Mouse (Mus musculus) frontal cortex, adult 2 months (tissue): ENCODE measurements around the gene Lpin2. TPM values are rescaled to one million over a fixed set of nuclear protein-coding genes. Genes with fewer than 3 reads are reported as not detected.

Experiments
- DNase-seq, 2 experiments: peaks; one replicate each; pipeline ENCODE4 v3.0.0; 2022; ENCODE audit warnings: low spot score in 1 of 2; ENCODE audit errors: extremely low spot score in 1 of 2
- polyA plus RNA-seq: library from polyadenylated mRNA; depleted of rRNA; stranded (reverse); fragments of >200 nt; gene quantifications from 2 replicates; pipeline ENCODE4 v1.2.3, GENCODE M21; 2012

Gene Lpin2
- polyA plus RNA-seq, 1 experiment = 47.1 TPM

DNA sequence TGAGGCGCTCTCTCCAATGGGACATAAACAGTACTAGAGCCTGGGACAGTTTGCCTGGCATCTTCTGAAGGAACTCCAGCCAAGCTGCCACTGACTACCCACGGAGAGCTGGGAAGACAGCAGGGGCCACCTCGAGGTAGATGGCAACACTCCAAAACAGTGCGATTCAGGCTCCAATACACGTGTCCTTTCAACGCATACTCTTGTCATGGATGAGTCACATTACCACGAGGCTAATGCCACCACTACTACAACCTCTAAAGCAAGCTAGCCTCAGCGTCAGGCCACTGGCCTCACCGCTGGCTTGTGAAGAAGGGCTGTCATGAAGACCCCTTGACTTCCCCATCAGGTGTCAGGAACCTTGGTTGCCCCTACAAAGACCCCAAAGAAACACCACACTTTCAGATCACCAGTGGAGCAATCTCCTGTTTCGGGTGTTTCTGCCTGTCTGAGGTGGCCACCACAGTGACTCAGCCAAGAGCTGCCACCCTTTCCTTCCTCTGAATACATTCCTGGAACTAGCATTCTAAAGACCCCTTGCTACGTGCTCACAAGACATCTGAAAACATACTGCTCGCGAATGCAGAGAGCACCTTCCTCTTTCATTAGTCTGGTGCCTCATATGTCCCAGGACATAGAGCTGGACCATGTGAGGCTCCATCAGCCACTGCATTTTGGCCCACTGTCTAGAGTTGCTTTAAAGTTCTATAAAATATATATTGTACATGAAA is 74.6 kb downstream of the Lpin2 start:
- no peak for DNase-seq

DNA sequence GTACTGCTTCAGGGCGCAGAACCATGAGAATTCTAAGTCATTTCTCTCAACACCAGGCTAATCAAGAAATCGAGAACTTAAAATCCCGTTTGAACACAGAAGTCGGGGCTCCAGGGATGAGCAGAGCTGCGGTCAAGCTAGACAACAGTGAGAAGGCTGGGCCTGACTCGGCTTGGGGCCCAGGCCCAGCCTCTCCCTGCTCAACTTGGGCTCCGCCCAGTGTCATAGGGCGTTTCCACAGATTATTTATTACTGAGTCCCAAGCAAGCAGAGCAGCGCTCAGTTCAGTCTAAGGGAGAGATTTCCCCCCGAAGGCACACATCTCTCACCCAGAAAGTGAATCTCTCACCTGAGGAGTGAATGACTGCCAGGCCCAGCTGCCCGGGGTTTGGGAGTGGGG is 77.4 kb downstream of the Lpin2 start:
- no peak for DNase-seq

DNA sequence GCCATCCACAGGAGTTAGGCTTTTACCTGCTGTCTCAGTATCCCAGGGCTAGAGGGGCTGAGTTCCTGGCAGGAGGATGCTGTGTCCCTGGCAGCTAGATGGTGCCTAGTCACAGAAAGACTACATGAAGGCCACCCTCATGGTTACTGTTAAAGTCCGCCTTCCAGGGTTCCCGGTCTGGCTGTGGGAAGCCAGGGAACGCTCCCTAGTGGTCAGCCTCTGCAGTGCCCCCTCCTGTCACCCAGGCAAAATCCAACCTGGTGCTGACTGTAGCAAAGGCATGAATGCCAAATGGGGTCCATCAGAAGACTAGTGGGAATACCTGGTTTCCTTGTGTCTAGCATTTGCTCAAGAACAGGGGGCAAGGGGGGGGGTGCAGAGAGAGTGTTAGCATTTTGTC is 78.3 kb downstream of the Lpin2 start:
- DNase-seq = no peak

DNA sequence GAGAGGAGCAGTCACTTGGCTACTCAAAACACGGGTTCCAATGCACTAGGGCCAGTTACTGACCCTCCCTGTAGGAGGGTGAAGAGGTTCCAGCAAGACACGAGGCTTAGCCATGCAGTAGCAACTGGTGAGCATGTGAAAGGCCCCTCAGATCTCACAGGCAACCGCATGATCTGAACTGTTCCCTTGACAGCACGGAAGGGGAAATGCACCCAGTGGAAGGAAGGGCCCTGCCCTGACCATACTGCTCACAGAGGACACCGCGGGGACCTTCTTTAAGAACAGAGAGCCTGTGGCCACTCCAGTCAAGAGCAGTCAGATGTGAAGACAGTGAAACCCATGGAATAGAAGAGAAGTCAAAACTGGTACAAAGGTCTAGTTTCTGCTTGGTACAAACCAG is 80.8 kb downstream of the Lpin2 start:
- DNase-seq = no peak

DNA sequence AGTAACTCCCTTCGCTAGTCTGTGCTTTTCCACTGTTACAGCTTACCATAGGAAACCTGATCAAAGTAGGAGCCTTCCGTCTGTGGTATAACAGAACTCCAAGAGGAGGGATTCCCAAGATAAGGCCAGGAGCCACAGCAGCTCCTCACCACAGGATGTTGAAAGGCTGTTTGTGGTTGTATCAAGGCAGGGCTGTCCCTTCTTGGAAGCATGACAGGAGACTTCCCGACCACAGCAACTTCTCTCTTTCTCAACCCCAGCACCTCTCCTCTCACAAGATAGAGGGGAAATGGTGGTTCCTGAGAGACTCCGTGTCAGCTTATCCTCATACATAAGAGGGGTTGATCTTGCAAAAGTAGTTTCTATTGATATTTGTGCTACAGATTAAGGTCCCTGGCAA is 82.4 kb downstream of the Lpin2 start:
- DNase-seq = no peak

DNA sequence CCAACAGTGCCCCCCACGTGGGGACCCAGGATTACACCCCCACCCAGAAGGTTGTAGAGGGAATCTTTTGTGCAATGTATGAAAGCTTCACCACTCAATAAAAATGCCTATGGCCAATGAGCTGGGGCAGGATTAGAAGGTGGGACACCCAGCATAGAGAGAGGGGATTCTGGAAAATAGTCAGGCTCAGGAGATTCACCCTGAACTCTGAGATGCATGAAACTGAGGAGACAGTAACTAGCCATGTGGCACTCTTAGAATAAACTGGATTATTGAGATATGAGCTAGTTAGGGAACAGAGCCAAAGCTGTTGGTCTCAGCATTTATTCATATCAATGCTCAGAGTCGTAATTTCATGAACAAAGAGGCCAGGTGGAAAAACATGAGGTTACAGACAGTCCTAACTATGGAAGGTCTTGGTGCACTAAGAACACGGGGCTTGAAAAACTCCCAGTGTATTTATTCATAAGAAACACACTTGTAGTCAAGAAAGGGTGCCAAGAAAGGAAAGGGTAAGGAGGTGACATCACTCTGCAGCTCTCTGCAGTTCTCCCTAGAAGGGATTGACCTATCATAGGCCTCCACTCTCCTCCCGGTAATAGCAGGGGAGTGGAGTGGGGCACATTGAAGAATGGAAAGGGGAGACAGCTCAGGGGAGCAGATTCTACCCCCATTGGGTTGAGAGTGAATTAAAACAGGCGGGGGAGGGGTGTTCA is 83.1 kb downstream of the Lpin2 start:
- DNase-seq = no peak

DNA sequence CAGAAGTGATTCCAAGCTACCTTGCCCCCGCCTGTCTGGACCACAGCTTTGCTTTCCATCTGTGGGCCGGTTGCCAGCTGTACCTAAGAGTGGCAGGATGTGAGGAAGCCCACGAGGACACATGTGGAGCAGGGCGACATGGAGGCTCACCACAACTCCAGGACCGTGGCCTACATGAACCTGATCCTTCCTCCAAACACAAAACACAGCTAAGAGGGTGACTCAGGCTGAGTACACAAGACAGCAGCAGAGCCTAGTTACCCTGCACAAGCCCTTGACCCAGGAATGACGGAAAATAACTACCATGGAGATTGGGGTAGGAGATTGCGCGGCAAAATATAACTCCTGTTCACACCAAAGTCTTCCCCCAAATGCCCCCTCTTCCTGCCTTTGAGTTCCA is 85.0 kb downstream of the Lpin2 start:
- no peak for DNase-seq

DNA sequence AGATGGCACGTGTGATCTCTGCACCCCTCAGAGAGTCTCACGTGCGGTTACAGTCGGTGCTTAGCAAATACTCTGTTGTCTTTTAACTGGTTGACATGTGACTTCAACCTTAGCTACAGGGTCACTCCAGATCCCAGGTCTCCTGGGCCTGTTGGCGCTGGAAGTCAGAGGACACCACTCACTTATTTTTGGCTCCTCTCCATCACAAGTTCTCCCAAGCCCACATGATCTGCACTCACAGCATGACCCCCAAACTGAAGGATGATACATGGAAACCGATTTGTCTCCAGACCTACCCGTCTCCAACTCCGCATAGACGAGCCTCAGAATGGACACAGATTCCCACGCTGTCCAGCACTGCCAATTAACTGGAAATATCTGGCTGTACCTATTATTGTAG is 85.8 kb downstream of the Lpin2 start:
- DNase-seq = no peak

DNA sequence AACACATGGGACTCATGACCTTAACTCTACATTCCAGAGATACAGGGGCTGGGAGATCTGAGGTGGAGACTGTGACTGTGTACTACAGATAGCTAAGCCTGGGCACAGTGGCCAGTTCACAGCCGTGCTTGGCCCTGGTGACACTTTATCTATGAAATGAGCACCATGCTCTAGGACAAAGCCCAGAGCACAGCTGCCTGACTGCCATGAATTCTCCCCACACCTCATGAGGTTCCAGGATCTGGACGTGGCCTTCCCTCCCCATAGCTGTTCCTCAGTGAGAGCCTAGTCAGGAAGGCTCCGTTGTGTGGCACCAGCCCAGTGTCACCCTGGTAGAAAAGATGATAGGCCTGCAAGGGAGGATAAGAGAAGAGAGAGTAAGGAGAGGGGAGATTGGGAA is 86.2 kb downstream of the Lpin2 start:
- DNase-seq = no peak

DNA sequence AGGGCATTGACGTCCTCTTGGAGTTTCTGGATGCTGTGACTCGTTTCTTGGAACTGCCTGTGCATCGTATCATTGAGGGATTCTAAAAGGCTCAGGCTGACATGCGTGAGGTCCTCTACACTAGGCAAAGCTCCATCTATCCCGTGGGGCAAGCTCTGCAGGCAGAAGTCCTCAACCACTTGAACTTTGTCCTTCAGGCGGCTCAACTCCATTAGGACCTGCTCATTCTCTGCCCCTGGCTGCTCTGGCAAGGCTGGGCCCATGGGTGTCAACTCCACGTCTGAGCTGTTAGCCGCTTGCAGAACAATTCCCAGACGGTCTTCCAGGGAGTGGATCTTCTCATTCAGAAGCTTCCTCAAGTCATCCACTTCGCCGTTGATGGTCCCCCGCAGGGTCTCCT is 91.5 kb downstream of the Lpin2 start:
- no peak for DNase-seq

DNA sequence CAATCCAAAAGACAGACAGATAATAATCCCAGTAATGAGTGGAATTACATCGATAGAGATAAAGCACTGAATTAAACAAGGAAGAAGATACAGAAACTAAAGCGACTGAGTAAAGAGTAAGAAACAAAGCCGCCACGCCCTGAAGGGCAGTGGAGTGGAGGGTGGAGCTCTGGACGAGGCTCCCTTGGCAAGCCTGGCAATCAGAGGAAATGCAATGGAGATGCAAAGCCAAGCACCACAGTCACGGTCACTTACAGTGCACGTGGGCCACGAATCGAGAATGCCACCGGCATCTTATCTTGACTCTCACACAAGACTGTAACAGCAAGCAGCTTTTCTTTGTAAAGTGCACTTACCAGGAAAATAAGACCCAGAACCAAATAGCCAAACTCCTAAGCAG is 94.4 kb downstream of the Lpin2 start:
- DNase-seq = no peak

DNA sequence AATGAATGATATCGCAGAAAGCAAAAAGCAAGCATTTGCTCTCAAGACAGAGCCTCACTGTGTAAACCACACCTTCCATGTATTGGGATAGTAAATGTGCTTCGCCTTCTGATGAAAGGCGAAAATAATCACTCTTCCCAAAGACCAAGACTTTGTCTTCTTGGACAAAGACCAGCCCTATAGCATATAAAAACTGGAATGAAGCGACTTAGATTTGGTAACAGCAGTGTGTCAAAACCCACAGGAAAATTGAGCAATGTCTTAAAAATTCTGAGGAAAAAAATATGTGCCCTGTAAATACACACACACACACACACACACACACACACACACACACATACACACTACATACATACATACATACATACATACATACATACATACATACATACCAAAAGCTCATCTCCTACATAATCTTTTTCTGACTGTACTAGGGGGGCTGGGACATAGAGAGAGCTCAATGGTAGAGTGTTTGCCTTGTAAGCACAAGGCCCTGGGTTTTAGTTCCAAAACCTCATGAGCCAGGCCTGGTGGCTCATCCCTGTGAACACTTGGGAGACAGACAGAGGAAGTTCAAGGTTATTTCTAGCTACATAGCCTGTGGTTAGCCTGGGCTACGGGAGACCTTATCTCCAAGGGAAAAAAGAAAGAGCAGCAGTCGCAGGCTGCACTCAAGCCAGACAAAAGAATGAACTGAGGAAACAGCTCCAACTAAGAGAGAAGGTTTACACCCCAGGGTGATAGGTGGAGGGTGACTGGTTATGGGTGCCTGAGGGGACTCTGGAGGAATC is 95.5 kb downstream of the Lpin2 start:
- DNase-seq = no peak

DNA sequence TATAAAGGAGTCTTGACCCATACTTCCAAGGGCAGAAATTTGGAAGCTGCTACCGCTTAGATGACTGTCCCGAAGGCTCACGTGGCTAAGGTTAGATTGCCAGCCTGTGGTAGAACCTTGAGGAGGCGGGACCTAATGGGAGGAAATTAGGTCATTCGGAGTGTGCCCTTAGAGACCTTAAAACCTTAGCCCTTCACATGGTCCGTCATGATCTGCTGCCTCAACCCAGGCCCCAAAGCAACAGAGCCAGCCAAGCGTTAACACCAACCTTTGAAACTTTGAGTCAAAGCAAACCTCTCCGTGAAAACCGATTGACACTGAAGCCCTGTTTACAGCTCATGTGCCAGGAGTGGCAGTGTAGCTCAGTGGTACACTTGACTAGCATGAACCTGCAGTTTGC is 100.4 kb downstream of the Lpin2 start:
- DNase-seq = no peak

DNA sequence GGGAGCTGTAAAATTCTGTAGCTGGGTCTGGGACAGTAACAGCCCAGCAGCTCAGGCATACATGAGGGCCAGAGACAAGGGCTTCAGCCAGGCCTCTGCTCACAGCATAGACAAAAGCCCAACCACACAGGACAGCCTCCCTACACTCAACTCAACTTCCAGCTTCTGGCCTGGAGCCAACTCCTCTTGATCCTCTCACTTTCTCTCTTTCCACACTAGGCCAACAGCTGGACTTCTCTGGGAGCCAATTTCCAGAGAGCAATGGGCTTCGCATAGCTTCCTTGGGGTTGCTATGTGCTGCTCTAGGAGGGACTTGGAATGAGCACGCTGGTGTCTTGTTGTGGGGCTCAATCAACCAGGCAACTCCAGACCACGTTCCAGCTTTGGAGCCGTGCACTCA is 100.9 kb downstream of the Lpin2 start:
- DNase-seq = no peak

DNA sequence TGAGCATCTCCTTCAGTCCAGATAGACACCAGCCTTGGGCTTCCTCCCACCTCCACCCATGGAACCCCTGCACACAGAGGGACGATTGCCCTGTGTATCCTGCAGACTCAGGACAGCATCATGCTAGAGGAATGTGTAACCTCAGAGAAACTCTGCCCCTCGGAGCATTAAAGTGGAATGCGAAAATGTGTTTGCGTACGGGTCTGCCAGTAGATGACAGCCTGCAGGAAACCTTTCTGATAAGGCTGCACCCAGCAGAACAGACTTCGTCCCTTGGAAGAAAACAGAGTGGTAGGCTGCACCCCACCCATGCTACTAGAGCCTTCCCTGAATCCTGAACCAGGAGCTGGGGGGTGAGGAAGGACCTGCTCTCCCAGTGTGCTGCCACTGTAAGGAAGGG is 102.5 kb downstream of the Lpin2 start:
- DNase-seq = no peak

DNA sequence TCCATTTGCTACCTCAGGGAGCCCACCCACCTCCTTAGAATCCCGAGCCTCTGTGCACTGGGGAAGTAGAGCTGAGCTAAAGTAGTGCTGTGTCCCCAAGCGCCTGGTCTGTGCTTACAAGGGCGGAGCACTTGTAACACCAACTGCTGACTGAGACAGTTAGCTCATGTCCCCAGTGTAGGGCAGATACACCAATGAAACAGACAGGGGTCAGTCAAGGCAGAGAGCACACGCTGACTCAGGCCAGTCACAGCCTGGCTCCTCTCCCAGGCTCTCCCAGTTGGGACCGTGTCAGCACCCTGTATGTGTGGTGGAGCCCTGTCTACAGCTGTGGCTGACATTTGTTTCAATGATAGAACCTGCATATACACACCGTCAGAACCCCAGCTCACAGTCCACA is 103.6 kb downstream of the Lpin2 start:
- no peak for DNase-seq

DNA sequence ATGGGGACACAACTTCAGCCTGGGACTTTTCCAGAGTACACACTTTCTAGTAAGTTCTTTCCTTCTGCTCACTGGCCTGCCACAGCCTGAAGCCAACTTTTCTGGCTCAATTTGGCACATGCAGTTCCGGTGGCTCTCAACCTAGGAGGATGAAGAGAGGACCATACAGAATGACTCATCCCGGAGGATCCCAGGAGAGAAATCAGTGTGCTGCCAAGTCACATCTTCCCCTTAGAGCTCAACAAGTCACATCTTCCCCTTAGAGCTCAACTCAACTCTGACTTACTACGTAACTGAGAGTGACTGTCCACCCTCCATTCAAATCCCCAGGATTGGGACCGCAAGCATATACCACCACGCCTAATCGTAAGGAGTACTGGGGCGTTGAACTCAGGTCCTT is 105.2 kb downstream of the Lpin2 start:
- DNase-seq = no peak

DNA sequence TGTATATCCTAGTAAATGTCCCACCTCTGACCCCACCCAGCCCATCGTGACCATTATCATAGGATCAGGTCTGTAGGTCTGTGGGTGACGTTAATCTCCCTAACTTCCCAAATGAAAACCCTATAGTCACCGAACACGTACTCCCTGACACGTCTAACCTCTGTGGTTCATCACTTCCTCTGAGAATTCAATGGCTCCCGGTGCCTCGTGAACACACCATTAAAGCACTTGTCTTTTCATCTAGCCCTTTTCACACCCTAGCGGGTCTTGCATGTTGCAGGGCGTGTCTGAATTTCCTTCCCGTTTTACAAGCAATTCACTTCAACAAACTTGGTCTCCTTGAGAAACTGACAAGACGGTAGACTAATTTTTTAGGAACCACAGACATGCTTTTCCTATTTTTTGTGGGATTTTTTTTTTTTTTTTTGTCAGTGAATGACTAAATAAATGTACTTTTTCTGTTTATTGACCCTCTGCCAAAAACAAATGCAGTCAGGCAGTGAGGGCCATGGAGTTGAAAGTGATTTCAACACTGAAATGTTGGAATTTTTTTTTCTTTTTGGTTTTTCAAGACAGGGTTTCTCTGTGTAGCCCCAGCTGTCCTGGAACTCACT is 105.9 kb downstream of the Lpin2 start:
- no peak for DNase-seq

DNA sequence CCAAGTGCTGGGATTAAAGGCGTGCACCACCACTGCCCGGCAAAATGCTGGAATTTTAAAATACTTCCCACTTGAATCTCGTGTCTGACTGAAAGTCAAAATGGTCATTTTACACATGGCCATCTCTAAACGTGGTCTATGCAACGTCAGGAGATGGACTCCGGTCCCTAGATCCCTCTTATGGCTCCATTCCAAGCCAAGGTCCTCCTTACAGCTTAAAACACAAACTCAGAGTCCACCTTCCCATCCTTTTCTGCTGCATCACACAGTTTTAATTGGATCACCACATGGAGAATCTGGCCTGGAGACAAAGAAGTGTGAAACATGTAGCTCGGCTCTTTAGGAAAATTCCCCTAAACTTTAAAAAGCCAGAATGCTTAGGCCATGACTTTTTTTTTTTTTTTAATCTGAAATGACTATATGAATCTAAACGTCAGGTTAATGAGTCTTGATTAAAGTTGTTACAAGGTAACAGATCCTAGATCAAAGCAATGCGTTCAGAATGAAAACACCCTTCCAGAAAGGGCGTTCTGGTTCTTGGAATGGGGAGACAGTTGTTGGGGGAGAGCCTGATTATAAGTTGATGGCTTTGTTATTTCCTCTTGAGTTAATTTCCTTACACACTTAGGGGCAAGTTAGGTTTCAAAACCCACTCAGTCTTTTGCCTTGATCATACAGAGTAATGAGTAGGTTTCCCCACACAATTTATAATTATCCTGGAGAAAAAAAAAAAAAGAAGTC is 106.6 kb downstream of the Lpin2 start:
- DNase-seq = no peak

DNA sequence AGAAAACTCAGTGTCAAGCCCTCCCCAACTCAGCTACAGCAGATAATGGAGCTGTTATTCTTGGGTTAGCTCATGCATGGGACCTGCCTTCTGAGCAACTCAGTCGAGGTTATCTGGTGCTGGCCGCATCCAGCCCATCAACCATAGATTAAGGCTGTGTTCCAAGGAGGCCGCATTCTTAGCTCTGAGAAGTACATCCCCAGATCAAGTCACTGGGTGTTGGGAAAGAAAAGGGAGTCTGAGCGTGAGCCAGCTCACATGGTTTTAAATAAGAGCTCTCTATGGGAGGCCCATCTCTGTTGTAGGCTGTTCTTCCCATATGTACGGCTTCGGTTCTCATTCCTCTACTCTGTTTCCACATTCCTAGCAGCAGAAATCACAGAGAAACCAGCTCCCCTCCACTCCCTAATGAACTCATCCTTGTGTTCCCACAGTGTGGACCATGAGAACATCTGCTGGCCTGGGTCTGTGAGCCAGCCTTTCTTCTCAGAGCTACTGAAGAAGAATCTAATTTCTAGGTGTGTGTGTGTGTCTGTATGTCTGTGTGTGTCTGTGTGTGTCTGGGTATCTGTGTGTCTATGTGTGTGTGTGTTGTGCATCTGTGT is 107.3 kb downstream of the Lpin2 start:
- DNase-seq = no peak
